In the genomic region with DNA sequence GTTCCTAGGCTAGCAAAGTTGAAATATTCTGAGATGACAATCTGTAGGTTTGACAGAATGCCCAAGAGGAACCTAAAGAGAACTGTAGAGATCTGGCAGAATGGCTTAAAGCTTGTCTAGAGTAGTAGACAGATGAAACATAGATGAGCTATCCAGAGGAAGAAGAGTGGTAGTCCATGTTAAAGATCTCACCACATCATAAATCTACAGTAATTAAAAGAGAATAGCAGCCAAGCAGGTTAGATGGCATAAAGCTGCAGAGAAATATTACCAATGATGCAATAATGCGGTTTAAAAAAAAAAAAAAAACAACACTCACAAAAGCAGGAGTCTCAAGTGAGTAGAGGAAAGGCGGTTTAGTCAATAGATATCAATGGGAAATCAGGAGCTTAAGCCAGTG, we compare ENCODE assay signal across 27 mouse cellular contexts.
"Had no signal": no experiment of that assay in that cellular context is flagged by ENCODE, and none has a peak within 500 bp of the region (broad histone marks: within the 10 kb centered on the region; RNA-seq: fewer than 3 reads in every experiment).

No protein-coding gene starts in this region.

- H3K4me3 ChIP-seq: limb, embryonic 10.5 days; limb, embryonic 12.5 days; limb, embryonic 13.5 days; limb, embryonic 15.5 days; liver, embryonic 12.5 days; liver, embryonic 13.5 days; liver, embryonic 15.5 days; lung, embryonic 15.5 days; megakaryocyte, embryonic 14.5 days; midbrain, embryonic 10.5 days; midbrain, embryonic 12.5 days; midbrain, embryonic 13.5 days; midbrain, embryonic 15.5 days; myocyte; neural tube, embryonic 12.5 days had no signal

- DNase-seq: left cerebral cortex, postnatal 4 days; liver; liver, embryonic 13.5 days; liver, postnatal 0 days; lung, adult 18-20 months; lung, embryonic 14.5 days; lung, postnatal 10 days; lung, postnatal 14 days; lung, postnatal 36 days; lung, postnatal 4 days; midbrain, embryonic 14.5 days had no signal

- H3K4me1 ChIP-seq: liver, embryonic 13.5 days; liver, embryonic 15.5 days; megakaryocyte, embryonic 14.5 days had no signal

- H3K36me3 ChIP-seq: limb, embryonic 12.5 days; limb, embryonic 13.5 days; limb, embryonic 15.5 days; liver, embryonic 12.5 days; liver, embryonic 13.5 days; liver, embryonic 15.5 days; lung, embryonic 15.5 days; midbrain, embryonic 12.5 days; midbrain, embryonic 13.5 days; midbrain, embryonic 15.5 days; neural tube, embryonic 12.5 days had no signal

- H3K27me3 ChIP-seq: limb, embryonic 12.5 days; limb, embryonic 13.5 days; limb, embryonic 15.5 days; liver, embryonic 12.5 days; liver, embryonic 13.5 days; liver, embryonic 15.5 days; lung, embryonic 15.5 days; midbrain, embryonic 13.5 days; midbrain, embryonic 15.5 days; neural tube, embryonic 12.5 days had no signal

- H3K9me3 ChIP-seq: limb, embryonic 10.5 days; limb, embryonic 12.5 days; limb, embryonic 13.5 days; limb, embryonic 15.5 days; liver, embryonic 12.5 days; liver, embryonic 13.5 days; liver, embryonic 15.5 days; lung, embryonic 15.5 days; megakaryocyte, embryonic 14.5 days; midbrain, embryonic 10.5 days; midbrain, embryonic 12.5 days; midbrain, embryonic 13.5 days; midbrain, embryonic 15.5 days; neural tube, embryonic 12.5 days had no signal

- H3K27ac ChIP-seq: limb, embryonic 10.5 days; limb, embryonic 12.5 days; limb, embryonic 13.5 days; limb, embryonic 15.5 days; liver, embryonic 12.5 days; liver, embryonic 13.5 days; liver, embryonic 14.5 days; liver, embryonic 15.5 days; lung, embryonic 15.5 days; macrophage; midbrain, embryonic 10.5 days; midbrain, embryonic 12.5 days; midbrain, embryonic 13.5 days; midbrain, embryonic 15.5 days; neural tube, embryonic 12.5 days had no signal
